Mouse (Mus musculus) cerebellum, adult 2 months (tissue): ENCODE results near the gene Apaf1.

ENCODE experiments used
- CTCF ChIP-seq: fragments of 200-500 bp; IDR thresholded peaks from 2 replicates; pipeline ENCODE4 v1.5.1; 2011; ENCODE audit warnings: low read depth, mild to moderate bottlenecking, control low read depth, low read length, moderate library complexity, borderline replicate concordance; ENCODE audit not compliant: insufficient read depth
- POLR2A ChIP-seq: fragments of 200-500 bp; IDR thresholded peaks from 2 replicates; pipeline ENCODE4 v1.6.1; 2011; ENCODE audit warnings: low read length, control low read depth, borderline replicate concordance; ENCODE audit not compliant: insufficient read depth

- TF ChIP-seq CTCF (no peak), POLR2A (no peak)
Observed at GRCm38 (mm10) chr10:91101936-91102335, 19.4 kb upstream of the Apaf1 start.
